Comparison of ENCODE assay signal across 23 mouse cellular contexts in genomic region chr17:30228439-30229215, GRCm38 (mm10).
DNase-seq lines count a peak whose midpoint lies in the region; ATAC-seq and TF ChIP-seq lines count a peak whose summit lies in the region.
"Had no signal": no experiment of that assay in that cellular context is flagged by ENCODE, and none has a peak within 500 bp of the region (broad histone marks: within the 10 kb centered on the region; RNA-seq: fewer than 3 reads in every experiment).

No protein-coding gene starts in this region.

- DNase-seq in hindbrain, embryonic 14.5 days (ENCODE audit: low spot score) = no peak
- peak; percentile 51 for DNase-seq in lung, postnatal 10 days
- no peak for DNase-seq in lung, adult 2 months
- no peak for DNase-seq in kidney, postnatal 36 days
- DNase-seq: adrenal gland, adult 2 months; adrenal gland, postnatal 36 days; cerebellum, adult 9-10 months; heart, postnatal 10 days; kidney, adult 11 months; kidney, postnatal 25 days had no signal

- TF ChIP-seq CTCF in lung, adult 2 months (IDR thresholded peaks at IDR 0.05; ENCODE audit: insufficient read depth, low read length) = no peak

- WGBS in hindbrain, embryonic 13.5 days = 87% methylated on average over 10 of the region's 10 CpGs
- 79% methylated on average over 10 of the region's 10 CpGs for WGBS in hindbrain, embryonic 14.5 days
- 71% methylated on average over 10 of the region's 10 CpGs for WGBS in lung, adult 2 months

- no peak for TF ChIP-seq POLR2A in lung, adult 2 months (IDR thresholded peaks at IDR 0.05; ENCODE audit: borderline replicate concordance, extremely low read depth, low read depth, low read length)

- H3K4me1 ChIP-seq in hindbrain, embryonic 13.5 days (replicated peaks) = peaks cover 65% of the 10 kb centered on the region
- H3K4me1 ChIP-seq in hindbrain, embryonic 14.5 days (replicated peaks; ENCODE audit: control insufficient read depth, insufficient read depth, low read length) = peaks cover 39% of the 10 kb centered on the region
- H3K4me1 ChIP-seq in lung, adult 2 months (ENCODE audit: control insufficient read depth, insufficient read depth, low read length) = peaks cover 10% of the 10 kb centered on the region

- H3K9me3 ChIP-seq in hindbrain, embryonic 13.5 days = no peaks in the 10 kb centered on the region
- no peaks in the 10 kb centered on the region for H3K9me3 ChIP-seq in hindbrain, embryonic 14.5 days (ENCODE audit: control insufficient read depth, low read length)
- H3K9me3 ChIP-seq: embryonic facial prominence, embryonic 13.5 days; forebrain, embryonic 10.5 days; forebrain, embryonic 15.5 days; heart, embryonic 13.5 days; hindbrain, embryonic 10.5 days; kidney, embryonic 15.5 days; limb, embryonic 13.5 days; midbrain, embryonic 13.5 days had no signal

- H3K9ac ChIP-seq in hindbrain, embryonic 13.5 days = no peak overlapping the region
- H3K9ac ChIP-seq in hindbrain, embryonic 14.5 days = no peak overlapping the region
- H3K9ac ChIP-seq: embryonic facial prominence, embryonic 13.5 days; forebrain, embryonic 15.5 days; heart, embryonic 13.5 days; kidney, embryonic 15.5 days; limb, embryonic 13.5 days had no signal

- no peak overlapping the region for H3K4me2 ChIP-seq in hindbrain, embryonic 13.5 days
- no peak overlapping the region for H3K4me2 ChIP-seq in hindbrain, embryonic 14.5 days (replicated peaks)
- H3K4me2 ChIP-seq: embryonic facial prominence, embryonic 13.5 days; forebrain, embryonic 15.5 days; heart, embryonic 13.5 days; kidney, embryonic 15.5 days; limb, embryonic 13.5 days; liver, embryonic 11.5 days; midbrain, embryonic 13.5 days had no signal

- 0 out of 2 replicates have a peak overlapping the region, but pooled peaks have one; percentile 79 for H3K27ac ChIP-seq in hindbrain, embryonic 13.5 days
- no peak overlapping the region for H3K27ac ChIP-seq in hindbrain, embryonic 14.5 days
- H3K27ac ChIP-seq: embryonic facial prominence, embryonic 13.5 days; forebrain, embryonic 10.5 days; forebrain, embryonic 15.5 days; heart, embryonic 13.5 days; kidney, embryonic 15.5 days; limb, embryonic 13.5 days; midbrain, embryonic 13.5 days had no signal

- no peaks in the 10 kb centered on the region for H3K27me3 ChIP-seq in hindbrain, embryonic 13.5 days
- no peaks in the 10 kb centered on the region for H3K27me3 ChIP-seq in hindbrain, embryonic 14.5 days (ENCODE audit: control insufficient read depth, insufficient read depth, low read length)
- H3K27me3 ChIP-seq: embryonic facial prominence, embryonic 13.5 days; forebrain, embryonic 15.5 days; heart, embryonic 13.5 days; kidney, embryonic 15.5 days; limb, embryonic 13.5 days; midbrain, embryonic 13.5 days had no signal

- H3K4me3 ChIP-seq in hindbrain, embryonic 13.5 days = no peak overlapping the region
- H3K4me3 ChIP-seq in hindbrain, embryonic 14.5 days (replicated peaks; ENCODE audit: low read length) = no peak overlapping the region
- H3K4me3 ChIP-seq in lung, adult 2 months (replicated peaks; ENCODE audit: extremely low read depth, low read depth, low read length) = no peak overlapping the region
- H3K4me3 ChIP-seq: embryonic facial prominence, embryonic 13.5 days; forebrain, embryonic 10.5 days; forebrain, embryonic 15.5 days; heart, embryonic 13.5 days; hindbrain, embryonic 10.5 days; kidney, embryonic 15.5 days; limb, embryonic 13.5 days; midbrain, embryonic 13.5 days had no signal

- H3K36me3 ChIP-seq in hindbrain, embryonic 13.5 days = no peaks in the 10 kb centered on the region
- no peaks in the 10 kb centered on the region for H3K36me3 ChIP-seq in hindbrain, embryonic 14.5 days (replicated peaks; ENCODE audit: control insufficient read depth, insufficient read depth)
- H3K36me3 ChIP-seq: forebrain, embryonic 10.5 days; forebrain, embryonic 15.5 days; heart, embryonic 13.5 days; kidney, embryonic 15.5 days; midbrain, embryonic 13.5 days had no signal

- no peak for ATAC-seq in hindbrain, embryonic 13.5 days (ENCODE audit: low FRiP score)
- no peak for ATAC-seq in hindbrain, embryonic 14.5 days (ENCODE audit: low FRiP score)
- peak; percentile 23 for ATAC-seq in activated CD4-positive, CD25-positive, alpha-beta regulatory T cell, adult 4 months
- ATAC-seq in hematopoietic stem cell, adult 5-6 weeks (replicated peaks in 1 of 2; ENCODE audit: insufficient read depth in 1 of 2, low FRiP score in 2 of 2, low TSS enrichment in 1 of 2, low read depth in 1 of 2, poor library complexity in 2 of 2, severe bottlenecking in 2 of 2) = peak; percentile 47 to 68; a peak in 3 of 4 replicates
- ATAC-seq in megakaryocyte-erythroid progenitor cell, adult 5-6 weeks (replicated peaks; ENCODE audit: low FRiP score, low TSS enrichment, poor library complexity, severe bottlenecking) = no peak
- ATAC-seq: forebrain, embryonic 15.5 days; midbrain, embryonic 13.5 days had no signal

Comparison
In these comparisons a context has a peak if more than half of its experiments do, and no peak if none do; other contexts are left out.
1. ATAC-seq: peak in activated CD4-positive, CD25-positive, alpha-beta regulatory T cell, adult 4 months (single experiment) and hematopoietic stem cell, adult 5-6 weeks (2 of 2); none in hindbrain, embryonic 13.5 days (single experiment), hindbrain, embryonic 14.5 days (single experiment) and megakaryocyte-erythroid progenitor cell, adult 5-6 weeks (single experiment).